Mouse (Mus musculus): ENCODE results near the gene Phykpl. TPM values are rescaled to one million over a fixed set of nuclear protein-coding genes. Genes with fewer than 3 reads are reported as not detected.

The Phykpl gene
- polyA plus RNA-seq, 1 experiment from 2014 or later, result 12.5 TPM

GRCm38 (mm10) chr11:51551253-51551652 lies 33.3 kb upstream of the Phykpl start:
- H3K4me3 ChIP-seq (replicated peaks; ENCODE audit: low read depth, low read length), result no peak overlapping the region
- no peak overlapping the region for H3K9ac ChIP-seq (replicated peaks; ENCODE audit: low read length)
- H3K36me3 ChIP-seq (ENCODE audit: control insufficient read depth, insufficient read depth, low read length), result no peaks in the 10 kb centered on the region
- H3K27me3 ChIP-seq (ENCODE audit: control insufficient read depth, insufficient read depth, low read length), result no peaks in the 10 kb centered on the region
- H3K27ac ChIP-seq (replicated peaks; ENCODE audit: low read depth, low read length), result no peak overlapping the region
- ATAC-seq (ENCODE audit: low FRiP score, low TSS enrichment), result no peak
- DNase-seq, result peak; percentile 33
- no peaks in the 10 kb centered on the region for H3K4me1 ChIP-seq (ENCODE audit: control insufficient read depth, insufficient read depth, low read length)
- 77% methylated on average over 5 of the region's 5 CpGs for WGBS
- no peak overlapping the region for H3K4me2 ChIP-seq (ENCODE audit: low read length)
- no peaks in the 10 kb centered on the region for H3K9me3 ChIP-seq (ENCODE audit: control insufficient read depth, low read length)

GRCm38 (mm10) chr11:51552091-51552490 lies 32.5 kb upstream of the Phykpl start:
- ATAC-seq (ENCODE audit: low FRiP score, low TSS enrichment), result no peak
- 43% methylated on average over 3 of the region's 3 CpGs for WGBS
- no peak overlapping the region for H3K4me2 ChIP-seq (ENCODE audit: low read length)
- no peak overlapping the region for H3K27ac ChIP-seq (replicated peaks; ENCODE audit: low read depth, low read length)
- no peaks in the 10 kb centered on the region for H3K4me1 ChIP-seq (ENCODE audit: control insufficient read depth, insufficient read depth, low read length)
- no peaks in the 10 kb centered on the region for H3K36me3 ChIP-seq (ENCODE audit: control insufficient read depth, insufficient read depth, low read length)
- no peak overlapping the region for H3K4me3 ChIP-seq (replicated peaks; ENCODE audit: low read depth, low read length)
- no peak for DNase-seq
- H3K27me3 ChIP-seq (ENCODE audit: control insufficient read depth, insufficient read depth, low read length), result no peaks in the 10 kb centered on the region
- no peak overlapping the region for H3K9ac ChIP-seq (replicated peaks; ENCODE audit: low read length)
- H3K9me3 ChIP-seq (ENCODE audit: control insufficient read depth, low read length), result no peaks in the 10 kb centered on the region

GRCm38 (mm10) chr11:51554590-51554989 lies 30.0 kb upstream of the Phykpl start:
- ATAC-seq (ENCODE audit: low FRiP score, low TSS enrichment) (no peak), DNase-seq (peak; percentile 43)
- no peak overlapping the region for H3K9ac ChIP-seq (replicated peaks; ENCODE audit: low read length)
- no peak overlapping the region for H3K4me3 ChIP-seq (replicated peaks; ENCODE audit: low read depth, low read length)
- H3K9me3 ChIP-seq (ENCODE audit: control insufficient read depth, low read length), result no peaks in the 10 kb centered on the region
- H3K4me2 ChIP-seq (ENCODE audit: low read length), result no peak overlapping the region
- no peak overlapping the region for H3K27ac ChIP-seq (replicated peaks; ENCODE audit: low read depth, low read length)
- H3K4me1 ChIP-seq (ENCODE audit: control insufficient read depth, insufficient read depth, low read length), result no peaks in the 10 kb centered on the region
- no peaks in the 10 kb centered on the region for H3K36me3 ChIP-seq (ENCODE audit: control insufficient read depth, insufficient read depth, low read length)
- H3K27me3 ChIP-seq (ENCODE audit: control insufficient read depth, insufficient read depth, low read length), result no peaks in the 10 kb centered on the region
- WGBS, result 78% methylated on average over 9 of the region's 10 CpGs

- no peaks in the 10 kb centered on the region for H3K9me3 ChIP-seq (ENCODE audit: control insufficient read depth, low read length)
- DNase-seq (no peak), ATAC-seq (ENCODE audit: low FRiP score, low TSS enrichment) (no peak)
- H3K27me3 ChIP-seq (ENCODE audit: control insufficient read depth, insufficient read depth, low read length), result no peaks in the 10 kb centered on the region
- no peak overlapping the region for H3K9ac ChIP-seq (replicated peaks; ENCODE audit: low read length)
- no peaks in the 10 kb centered on the region for H3K36me3 ChIP-seq (ENCODE audit: control insufficient read depth, insufficient read depth, low read length)
- 79% methylated on average over 2 of the region's 2 CpGs for WGBS
- no peak overlapping the region for H3K4me2 ChIP-seq (ENCODE audit: low read length)
- no peak overlapping the region for H3K4me3 ChIP-seq (replicated peaks; ENCODE audit: low read depth, low read length)
- H3K27ac ChIP-seq (replicated peaks; ENCODE audit: low read depth, low read length), result no peak overlapping the region
- H3K4me1 ChIP-seq (ENCODE audit: control insufficient read depth, insufficient read depth, low read length), result no peaks in the 10 kb centered on the region
Measured at GRCm38 (mm10) chr11:51555066-51555465, 29.5 kb upstream of the Phykpl start.

GRCm38 (mm10) chr11:51563276-51563675 lies 21.3 kb upstream of the Phykpl start:
- H3K36me3 ChIP-seq (ENCODE audit: control insufficient read depth, insufficient read depth, low read length), result no peaks in the 10 kb centered on the region
- H3K4me2 ChIP-seq (ENCODE audit: low read length), result no peak overlapping the region
- no peaks in the 10 kb centered on the region for H3K4me1 ChIP-seq (ENCODE audit: control insufficient read depth, insufficient read depth, low read length)
- WGBS, result 76% methylated on average over 1 of the region's 1 CpGs
- no peak for ATAC-seq (ENCODE audit: low FRiP score, low TSS enrichment)
- H3K4me3 ChIP-seq (replicated peaks; ENCODE audit: low read depth, low read length), result no peak overlapping the region
- no peaks in the 10 kb centered on the region for H3K27me3 ChIP-seq (ENCODE audit: control insufficient read depth, insufficient read depth, low read length)
- no peak overlapping the region for H3K9ac ChIP-seq (replicated peaks; ENCODE audit: low read length)
- H3K9me3 ChIP-seq (ENCODE audit: control insufficient read depth, low read length), result no peaks in the 10 kb centered on the region
- no peak for DNase-seq
- no peak overlapping the region for H3K27ac ChIP-seq (replicated peaks; ENCODE audit: low read depth, low read length)

GRCm38 (mm10) chr11:51565062-51565461 lies 19.5 kb upstream of the Phykpl start:
- no peak overlapping the region for H3K9ac ChIP-seq (replicated peaks; ENCODE audit: low read length)
- H3K27me3 ChIP-seq (ENCODE audit: control insufficient read depth, insufficient read depth, low read length), result no peaks in the 10 kb centered on the region
- H3K27ac ChIP-seq (replicated peaks; ENCODE audit: low read depth, low read length), result no peak overlapping the region
- no peaks in the 10 kb centered on the region for H3K9me3 ChIP-seq (ENCODE audit: control insufficient read depth, low read length)
- no peak overlapping the region for H3K4me3 ChIP-seq (replicated peaks; ENCODE audit: low read depth, low read length)
- ATAC-seq (ENCODE audit: low FRiP score, low TSS enrichment) (no peak), DNase-seq (no peak)
- H3K4me2 ChIP-seq (ENCODE audit: low read length), result no peak overlapping the region
- no peaks in the 10 kb centered on the region for H3K36me3 ChIP-seq (ENCODE audit: control insufficient read depth, insufficient read depth, low read length)
- WGBS, result 25% methylated on average over 3 of the region's 3 CpGs
- no peaks in the 10 kb centered on the region for H3K4me1 ChIP-seq (ENCODE audit: control insufficient read depth, insufficient read depth, low read length)

GRCm38 (mm10) chr11:51565951-51566350 lies 18.6 kb upstream of the Phykpl start:
- ATAC-seq (ENCODE audit: low FRiP score, low TSS enrichment) (no peak), DNase-seq (no peak)
- Histone ChIP-seq H3K27me3 (ENCODE audit: control insufficient read depth, insufficient read depth, low read length) (no peaks in the 10 kb centered on the region), H3K4me3 (replicated peaks; ENCODE audit: low read depth, low read length) (no peak overlapping the region), H3K9ac (replicated peaks; ENCODE audit: low read length) (no peak overlapping the region), H3K9me3 (ENCODE audit: control insufficient read depth, low read length) (no peaks in the 10 kb centered on the region), H3K4me2 (ENCODE audit: low read length) (no peak overlapping the region), H3K27ac (replicated peaks; ENCODE audit: low read depth, low read length) (no peak overlapping the region), H3K36me3 (ENCODE audit: control insufficient read depth, insufficient read depth, low read length) (no peaks in the 10 kb centered on the region), H3K4me1 (ENCODE audit: control insufficient read depth, insufficient read depth, low read length) (no peaks in the 10 kb centered on the region)
- 92% methylated on average over 6 of the region's 6 CpGs for WGBS

- no peaks in the 10 kb centered on the region for H3K9me3 ChIP-seq (ENCODE audit: control insufficient read depth, low read length)
- WGBS, result 90% methylated on average over 4 of the region's 4 CpGs
Measured at GRCm38 (mm10) chr11:51568801-51569200, 15.8 kb upstream of the Phykpl start.

GRCm38 (mm10) chr11:51576454-51576853 lies 8.1 kb upstream of the Phykpl start:
- Histone ChIP-seq H3K36me3 (ENCODE audit: control insufficient read depth, insufficient read depth, low read length) (no peaks in the 10 kb centered on the region), H3K9ac (replicated peaks; ENCODE audit: low read length) (no peak overlapping the region), H3K4me1 (ENCODE audit: control insufficient read depth, insufficient read depth, low read length) (no peaks in the 10 kb centered on the region), H3K27me3 (ENCODE audit: control insufficient read depth, insufficient read depth, low read length) (no peaks in the 10 kb centered on the region), H3K9me3 (ENCODE audit: control insufficient read depth, low read length) (no peaks in the 10 kb centered on the region), H3K4me2 (ENCODE audit: low read length) (no peak overlapping the region), H3K4me3 (replicated peaks; ENCODE audit: low read depth, low read length) (no peak overlapping the region), H3K27ac (replicated peaks; ENCODE audit: low read depth, low read length) (no peak overlapping the region)
- ATAC-seq (ENCODE audit: low FRiP score, low TSS enrichment) (no peak), DNase-seq (no peak)
- 71% methylated on average over 4 of the region's 4 CpGs for WGBS

More at GRCm38 (mm10) chr11:51568801-51569200, 15.8 kb upstream of the Phykpl start:
- ATAC-seq (ENCODE audit: low FRiP score, low TSS enrichment) (no peak), DNase-seq (no peak)
- H3K36me3 ChIP-seq (ENCODE audit: control insufficient read depth, insufficient read depth, low read length), result no peaks in the 10 kb centered on the region
- H3K4me2 ChIP-seq (ENCODE audit: low read length), result no peak overlapping the region
- no peak overlapping the region for H3K4me3 ChIP-seq (replicated peaks; ENCODE audit: low read depth, low read length)
- H3K27me3 ChIP-seq (ENCODE audit: control insufficient read depth, insufficient read depth, low read length), result no peaks in the 10 kb centered on the region
- no peaks in the 10 kb centered on the region for H3K4me1 ChIP-seq (ENCODE audit: control insufficient read depth, insufficient read depth, low read length)
- H3K9ac ChIP-seq (replicated peaks; ENCODE audit: low read length), result no peak overlapping the region
- no peak overlapping the region for H3K27ac ChIP-seq (replicated peaks; ENCODE audit: low read depth, low read length)

Data from midbrain, embryonic 14.5 days (tissue).